Mouse (Mus musculus) lung, postnatal 0 days (tissue): ENCODE measurements around the gene Ovol1.

Experiments used
- CTCF ChIP-seq: IDR thresholded peaks from 2 replicates; pipeline ENCODE4 v1.5.1; 2016; ENCODE audit warnings: antibody characterized with exemption, mild to moderate bottlenecking
- EP300 ChIP-seq: IDR thresholded peaks from 2 replicates; pipeline ENCODE4 v1.6.1; 2016; ENCODE audit warnings: antibody characterized with exemption, mild to moderate bottlenecking, control low read depth

DNA sequence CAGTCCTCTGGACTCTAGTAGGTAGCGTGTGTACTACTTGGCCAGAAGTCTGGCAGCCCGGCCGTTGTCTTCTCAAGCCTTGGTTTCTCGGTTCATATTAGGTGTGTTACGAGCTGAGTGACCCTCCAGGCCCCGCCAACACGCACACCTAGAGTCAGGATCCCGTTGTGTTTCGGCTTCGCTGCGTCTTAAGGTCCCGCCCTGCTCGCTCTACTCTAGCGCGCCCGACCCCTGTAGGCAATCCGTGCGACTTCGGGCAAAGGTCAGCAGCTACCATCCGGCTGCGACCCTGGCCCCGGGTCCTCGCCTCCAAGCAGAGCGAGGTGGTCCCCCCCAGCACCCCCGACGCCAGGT, 6.7 kb upstream of the Ovol1 start:
- TF ChIP-seq CTCF (no peak), EP300 (no peak)
